Mouse (Mus musculus): Measurements from ENCODE around the gene Cntn2. TPM values are rescaled to one million over a fixed set of nuclear protein-coding genes. Genes with fewer than 3 reads are reported as not detected.

Gene Cntn2
- polyA plus RNA-seq, 1 experiment, result 0.01 TPM

GRCm38 (mm10) chr1:132560907-132561700 lies 18.0 kb upstream of the Cntn2 start:
- Histone ChIP-seq H3K27me3 (ENCODE audit: control insufficient read depth) (peaks cover 3% of the 10 kb centered on the region; the same call in 1 of the 2 replicates), H3K4me3 (replicated peaks) (no peak overlapping the region), H3K36me3 (ENCODE audit: control insufficient read depth) (no peaks in the 10 kb centered on the region), H3K4me1 (ENCODE audit: control insufficient read depth) (peaks cover 2% of the 10 kb centered on the region; the same call in 1 of the 2 replicates), H3K9me3 (ENCODE audit: control insufficient read depth, low read length) (no peaks in the 10 kb centered on the region)
- TF ChIP-seq GATA1 (IDR thresholded peaks at IDR 0.05; ENCODE audit: low read length) (no peak), TAL1 (IDR thresholded peaks at IDR 0.05; ENCODE audit: low read length) (no peak)

DNA sequence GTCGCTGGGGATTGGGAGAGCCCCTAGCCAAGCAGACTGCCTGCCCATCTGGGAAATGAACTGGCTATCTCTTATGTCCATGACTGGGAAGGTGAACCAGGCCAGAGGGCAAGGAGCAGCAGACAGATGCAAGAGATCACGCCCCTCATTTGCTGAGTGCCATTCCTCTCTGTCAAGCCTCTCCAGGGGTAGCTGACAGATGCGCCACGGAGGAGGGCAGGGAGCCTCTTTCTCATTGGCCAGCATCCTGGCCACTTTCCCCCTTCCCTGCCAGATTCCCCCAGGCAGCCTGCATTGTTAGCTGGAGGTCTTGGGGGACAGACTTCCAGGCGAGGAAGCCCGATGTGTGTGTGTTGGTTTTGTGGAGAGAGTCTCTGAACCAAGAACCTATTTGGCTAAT lies 16.0 kb upstream of the Cntn2 start:
- peaks cover 3% of the 10 kb centered on the region; the same call in 1 of the 2 replicates for H3K27me3 ChIP-seq (ENCODE audit: control insufficient read depth)
- no peaks in the 10 kb centered on the region for H3K36me3 ChIP-seq (ENCODE audit: control insufficient read depth)
- H3K9me3 ChIP-seq (ENCODE audit: control insufficient read depth, low read length), result no peaks in the 10 kb centered on the region
- H3K4me1 ChIP-seq (ENCODE audit: control insufficient read depth), result peaks cover 2% of the 10 kb centered on the region; the same call in 1 of the 2 replicates
- H3K4me3 ChIP-seq (replicated peaks), result no peak overlapping the region
- TF ChIP-seq GATA1 (IDR thresholded peaks at IDR 0.05; ENCODE audit: low read length), result no peak
- no peak for TF ChIP-seq TAL1 (IDR thresholded peaks at IDR 0.05; ENCODE audit: low read length)

- peaks cover 3% of the 10 kb centered on the region; the same call in 1 of the 2 replicates for H3K27me3 ChIP-seq (ENCODE audit: control insufficient read depth)
- TF ChIP-seq GATA1 (IDR thresholded peaks at IDR 0.05; ENCODE audit: low read length) (no peak), TAL1 (IDR thresholded peaks at IDR 0.05; ENCODE audit: low read length) (no peak)
- no peaks in the 10 kb centered on the region for H3K36me3 ChIP-seq (ENCODE audit: control insufficient read depth)
- H3K4me1 ChIP-seq (ENCODE audit: control insufficient read depth), result peaks cover 2% of the 10 kb centered on the region; the same call in 1 of the 2 replicates
- no peaks in the 10 kb centered on the region for H3K9me3 ChIP-seq (ENCODE audit: control insufficient read depth, low read length)
- no peak overlapping the region for H3K4me3 ChIP-seq (replicated peaks)
Measured at GRCm38 (mm10) chr1:132557901-132558631, 15.0 kb upstream of the Cntn2 start.

- Histone ChIP-seq H3K4me3 (replicated peaks) (no peak overlapping the region), H3K9me3 (ENCODE audit: control insufficient read depth, low read length) (no peaks in the 10 kb centered on the region), H3K27me3 (ENCODE audit: control insufficient read depth) (peaks cover 57% of the 10 kb centered on the region), H3K4me1 (ENCODE audit: control insufficient read depth) (no peaks in the 10 kb centered on the region), H3K36me3 (ENCODE audit: control insufficient read depth) (no peaks in the 10 kb centered on the region)
- TF ChIP-seq GATA1 (IDR thresholded peaks at IDR 0.05; ENCODE audit: low read length), result no peak
- TF ChIP-seq TAL1 (IDR thresholded peaks at IDR 0.05; ENCODE audit: low read length), result no peak
Measured at GRCm38 (mm10) chr1:132543789-132544188, 733 bp upstream of the Cntn2 start.

- H3K27me3 ChIP-seq (ENCODE audit: control insufficient read depth), result peaks cover 54% of the 10 kb centered on the region
- TF ChIP-seq TAL1 (IDR thresholded peaks at IDR 0.05; ENCODE audit: low read length) (no peak), GATA1 (IDR thresholded peaks at IDR 0.05; ENCODE audit: low read length) (no peak)
- no peaks in the 10 kb centered on the region for H3K4me1 ChIP-seq (ENCODE audit: control insufficient read depth)
Measured at GRCm38 (mm10) chr1:132541824-132542599, 1.0 kb downstream of the Cntn2 start.

DNA sequence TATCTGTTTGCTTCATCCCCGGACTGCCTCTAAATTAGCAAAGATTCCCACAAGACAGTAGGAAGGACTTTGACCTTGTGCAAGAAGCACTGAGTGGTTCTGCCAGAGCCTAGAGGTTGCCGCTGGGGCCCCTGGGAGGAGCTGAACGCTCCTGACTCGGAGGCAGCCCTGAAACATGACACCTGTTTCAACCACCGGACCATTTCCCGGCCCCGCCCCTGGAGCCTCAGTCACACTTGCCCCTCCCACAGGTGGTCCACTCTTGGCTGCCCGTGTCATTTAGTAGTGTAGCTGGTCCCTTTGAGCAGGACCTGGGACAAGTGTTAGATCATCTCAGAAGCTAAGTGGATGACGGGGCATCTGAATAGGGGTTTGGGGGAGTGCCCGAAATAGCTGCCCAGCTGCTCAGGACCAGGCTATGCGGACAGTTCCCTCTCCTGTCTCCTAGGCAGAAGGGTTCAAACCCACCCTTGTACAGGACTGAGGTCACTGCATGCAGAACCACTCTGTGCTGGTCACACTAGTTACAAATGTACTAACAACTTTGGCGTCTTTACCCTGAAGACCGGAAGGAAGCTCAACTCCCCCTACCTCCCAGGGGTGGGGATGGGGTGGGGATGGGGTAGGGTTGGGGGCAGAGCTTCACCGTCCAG lies 1.8 kb downstream of the Cntn2 start:
- H3K4me3 ChIP-seq (replicated peaks), result no peak overlapping the region
- H3K4me1 ChIP-seq (ENCODE audit: control insufficient read depth), result no peaks in the 10 kb centered on the region
- no peak for TF ChIP-seq GATA1 (IDR thresholded peaks at IDR 0.05; ENCODE audit: low read length)
- no peak for TF ChIP-seq TAL1 (IDR thresholded peaks at IDR 0.05; ENCODE audit: low read length)
- no peaks in the 10 kb centered on the region for H3K9me3 ChIP-seq (ENCODE audit: control insufficient read depth, low read length)
- H3K36me3 ChIP-seq (ENCODE audit: control insufficient read depth), result no peaks in the 10 kb centered on the region
- peaks cover 54% of the 10 kb centered on the region for H3K27me3 ChIP-seq (ENCODE audit: control insufficient read depth)

More at GRCm38 (mm10) chr1:132541824-132542599, 1.0 kb downstream of the Cntn2 start:
- Histone ChIP-seq H3K4me3 (replicated peaks) (no peak overlapping the region), H3K9me3 (ENCODE audit: control insufficient read depth, low read length) (no peaks in the 10 kb centered on the region), H3K36me3 (ENCODE audit: control insufficient read depth) (no peaks in the 10 kb centered on the region)

- H3K9me3 ChIP-seq (ENCODE audit: control insufficient read depth, low read length), result no peaks in the 10 kb centered on the region
- peaks cover 54% of the 10 kb centered on the region for H3K27me3 ChIP-seq (ENCODE audit: control insufficient read depth)
- H3K4me3 ChIP-seq (replicated peaks), result no peak overlapping the region
- no peaks in the 10 kb centered on the region for H3K36me3 ChIP-seq (ENCODE audit: control insufficient read depth)
- H3K4me1 ChIP-seq (ENCODE audit: control insufficient read depth), result no peaks in the 10 kb centered on the region
- TF ChIP-seq TAL1 (IDR thresholded peaks at IDR 0.05; ENCODE audit: low read length), result no peak
- no peak for TF ChIP-seq GATA1 (IDR thresholded peaks at IDR 0.05; ENCODE audit: low read length)
Measured at GRCm38 (mm10) chr1:132540701-132541100, 2.4 kb downstream of the Cntn2 start.

GRCm38 (mm10) chr1:132537736-132538135 lies 5.3 kb downstream of the Cntn2 start:
- Histone ChIP-seq H3K36me3 (ENCODE audit: control insufficient read depth) (no peaks in the 10 kb centered on the region), H3K4me3 (replicated peaks) (no peak overlapping the region), H3K4me1 (ENCODE audit: control insufficient read depth) (no peaks in the 10 kb centered on the region), H3K9me3 (ENCODE audit: control insufficient read depth, low read length) (no peaks in the 10 kb centered on the region), H3K27me3 (ENCODE audit: control insufficient read depth) (peaks cover 39% of the 10 kb centered on the region)
- TF ChIP-seq TAL1 (IDR thresholded peaks at IDR 0.05; ENCODE audit: low read length) (no peak), GATA1 (IDR thresholded peaks at IDR 0.05; ENCODE audit: low read length) (no peak)
